Mouse (Mus musculus) CH12.LX (cell line): Measurements from ENCODE around the gene Ryr3. TPM values are rescaled to one million over a fixed set of nuclear protein-coding genes. Genes with fewer than 3 reads are reported as not detected.

ENCODE experiments used
- DNase-seq: peaks from one replicate; pipeline ENCODE4 v3.0.0-alpha.2; 2013; ENCODE audit errors: extremely low read depth
- H3K27ac ChIP-seq: 2 replicates; pipeline ENCODE4 v1.5.1; 2012; ENCODE audit warnings: low read depth, mild to moderate bottlenecking, control low read depth, moderate library complexity; ENCODE audit not compliant: insufficient read depth
- H3K27me3 ChIP-seq: replicated peaks from 2 replicates; pipeline ENCODE3; 2012; ENCODE audit warnings: inconsistent platforms
- H3K36me3 ChIP-seq, 2 experiments: replicated peaks in 1 of 2; 2 replicates each; pipeline versions ENCODE3 to v1.6.1; 2012; ENCODE audit warnings: inconsistent platforms in 1 of 2, low read length in 1 of 2, mild to moderate bottlenecking in 1 of 2, mixed read lengths in 1 of 2, moderate library complexity in 1 of 2; ENCODE audit not compliant: control insufficient read depth in 1 of 2, insufficient read depth in 1 of 2
- H3K4me1 ChIP-seq, 2 experiments: 2 replicates each; pipeline ENCODE4 v1.6.1; 2012; ENCODE audit warnings: inconsistent platforms in 1 of 2, moderate library complexity in 1 of 2; ENCODE audit not compliant: insufficient read depth in 2 of 2, control insufficient read depth in 1 of 2
- H3K4me2 ChIP-seq: 2 replicates; pipeline ENCODE4 v1.6.1; 2012; ENCODE audit warnings: low read depth, mild to moderate bottlenecking, control low read depth; ENCODE audit not compliant: poor library complexity, insufficient read depth, severe bottlenecking
- H3K4me3 ChIP-seq, 3 experiments: fragments of 150-350 bp in 1 of 3; sonication (generic) in 1 of 3; replicated peaks in 1 of 3; 2 replicates each; pipeline versions ENCODE3 to v1.5.1; 2011 to 2012; ENCODE audit warnings: low read depth in 2 of 3, low read length in 2 of 3, mild to moderate bottlenecking in 2 of 3, moderate library complexity in 2 of 3, control low read depth in 1 of 3, improper control_type of control experiment in 1 of 3, inconsistent platforms in 1 of 3, mixed read lengths in 1 of 3; ENCODE audit not compliant: poor library complexity in 1 of 3
- H3K79me2 ChIP-seq: replicated peaks from 2 replicates; pipeline ENCODE4 v1.6.1; 2012; ENCODE audit warnings: mild to moderate bottlenecking, moderate library complexity; ENCODE audit not compliant: control insufficient read depth, poor library complexity, insufficient read depth, severe bottlenecking; ENCODE audit errors: extremely low read depth
- H3K9ac ChIP-seq: 2 replicates; pipeline ENCODE4 v1.6.1; 2012; ENCODE audit warnings: low read depth, mild to moderate bottlenecking, control low read depth, moderate library complexity; ENCODE audit not compliant: insufficient read depth
- H3K9me3 ChIP-seq: replicated peaks from 2 replicates; pipeline ENCODE3; 2012; ENCODE audit warnings: low read length, inconsistent platforms, mixed read lengths
- CHD2 ChIP-seq: IDR thresholded peaks from 2 replicates; pipeline ENCODE4 v1.6.1; 2011; ENCODE audit warnings: low read length, improper control_type of control experiment
- CTCF ChIP-seq, 2 experiments: IDR thresholded peaks in 1 of 2; conservative IDR thresholded peaks in 1 of 2; 2 replicates each; pipeline ENCODE4 v1.5.1; 2011 to 2012; ENCODE audit warnings: low read depth in 2 of 2, low read length in 2 of 2, improper control_type of control experiment in 1 of 2, inconsistent platforms in 1 of 2, mild to moderate bottlenecking in 1 of 2, moderate library complexity in 1 of 2
- E2F4 ChIP-seq: IDR thresholded peaks from 2 replicates; pipeline ENCODE4 v1.6.1; 2011; ENCODE audit warnings: low read depth, low read length, improper control_type of control experiment; ENCODE audit not compliant: insufficient replicate concordance
- EP300 ChIP-seq: IDR thresholded peaks from 2 replicates; pipeline ENCODE4 v1.6.1; 2011; ENCODE audit warnings: low read length, improper control_type of control experiment
- JUND ChIP-seq: conservative IDR thresholded peaks from 2 replicates; pipeline ENCODE4 v1.6.1; 2011; ENCODE audit warnings: low read depth, low read length, improper control_type of control experiment
- KAT2A ChIP-seq: IDR thresholded peaks from 2 replicates; pipeline ENCODE4 v1.6.1; 2012; ENCODE audit warnings: low read length, improper control_type of control experiment, inconsistent platforms; ENCODE audit not compliant: insufficient replicate concordance
- MAZ ChIP-seq: IDR thresholded peaks from 2 replicates; pipeline ENCODE4 v1.6.1; 2012; ENCODE audit warnings: low read depth, mild to moderate bottlenecking, inconsistent platforms, low read length, improper control_type of control experiment, moderate library complexity
- MEF2A ChIP-seq: IDR thresholded peaks from 2 replicates; pipeline ENCODE4 v1.6.1; 2014; ENCODE audit warnings: low read depth, mild to moderate bottlenecking, inconsistent platforms, low read length, improper control_type of control experiment, borderline replicate concordance
- MYC ChIP-seq: IDR thresholded peaks from 2 replicates; pipeline ENCODE4 v1.6.1; 2011; ENCODE audit warnings: low read depth, mild to moderate bottlenecking, improper control_type of control experiment, low read length
- NELFE ChIP-seq: IDR thresholded peaks from 2 replicates; pipeline ENCODE4 v1.6.1; 2011; ENCODE audit warnings: low read depth, low read length, improper control_type of control experiment
- NRF1 ChIP-seq: IDR thresholded peaks from 2 replicates; pipeline ENCODE4 v1.6.1; 2014; ENCODE audit warnings: low read depth, mild to moderate bottlenecking, inconsistent platforms, low read length, improper control_type of control experiment, moderate library complexity
- POLR2A ChIP-seq: IDR thresholded peaks from 2 replicates; pipeline ENCODE4 v1.6.1; 2011; ENCODE audit warnings: low read depth, mild to moderate bottlenecking, improper control_type of control experiment, low read length
- POLR2AphosphoS2 ChIP-seq: IDR thresholded peaks from 2 replicates; pipeline ENCODE4 v1.6.1; 2011; ENCODE audit warnings: low read depth, low read length, improper control_type of control experiment
- RAD21 ChIP-seq: IDR thresholded peaks from 2 replicates; pipeline ENCODE4 v1.6.1; 2011; ENCODE audit warnings: low read depth, mild to moderate bottlenecking, low read length, improper control_type of control experiment, moderate library complexity
- SMC3 ChIP-seq: IDR thresholded peaks from 2 replicates; pipeline ENCODE4 v1.6.1; 2011; ENCODE audit warnings: low read depth, low read length, improper control_type of control experiment
- TCF12 ChIP-seq: IDR thresholded peaks from 2 replicates; pipeline ENCODE4 v1.6.1; 2014; ENCODE audit warnings: low read depth, mild to moderate bottlenecking, inconsistent platforms, low read length, improper control_type of control experiment
- UBTF ChIP-seq: IDR thresholded peaks from 2 replicates; pipeline ENCODE4 v1.6.1; 2012; ENCODE audit warnings: low read depth, mild to moderate bottlenecking, inconsistent platforms, low read length, improper control_type of control experiment, moderate library complexity
- USF1 ChIP-seq: IDR thresholded peaks from 2 replicates; pipeline ENCODE4 v1.6.1; 2014; ENCODE audit warnings: low read depth, mild to moderate bottlenecking, inconsistent platforms, low read length, improper control_type of control experiment
- ZC3H11A ChIP-seq: IDR thresholded peaks from 2 replicates; pipeline ENCODE4 v1.6.1; 2012; ENCODE audit warnings: low read depth, mild to moderate bottlenecking, inconsistent platforms, low read length, improper control_type of control experiment
- ZKSCAN1 ChIP-seq: IDR thresholded peaks from 2 replicates; pipeline ENCODE4 v1.6.1; 2012; ENCODE audit warnings: low read depth, inconsistent platforms, low read length, improper control_type of control experiment, borderline replicate concordance
- ZNF384 ChIP-seq: IDR thresholded peaks from 2 replicates; pipeline ENCODE4 v1.6.1; 2012; ENCODE audit warnings: low read depth, low read length, improper control_type of control experiment, inconsistent platforms
- dilution Hi-C: fragments of 300-500 bp; cut with MboI; formaldehyde crosslinking; loops from 2 replicates; pipeline ENCODE4 v1.14.3; 2020; ENCODE audit warnings: low sequenced_read_pairs; ENCODE audit not compliant: extremely low pct_unique_long_range_greater_than_20kb, extremely low pct_ligation_motif_present
- in situ Hi-C: fragments of 300-500 bp; cut with MboI; formaldehyde crosslinking; loops from 3 replicates; pipeline ENCODE4 v1.14.3; 2019; ENCODE audit warnings: low sequenced_read_pairs, low pct_ligation_motif_present, low pct_unique_long_range_greater_than_20kb, mixed read lengths
- polyA plus RNA-seq: library from polyadenylated mRNA; unstranded; fragments of >175 nt; gene quantifications from 2 replicates; pipeline ENCODE4 v1.2.1, GENCODE M21; 2012; ENCODE audit warnings: low read depth; ENCODE audit not compliant: insufficient read length
- total RNA-seq, 2 experiments: library from RNA; depleted of rRNA; stranded (reverse); fragments of 300-350 nt in 1 of 2; fragments of >200 nt in 1 of 2; gene quantifications; 2 replicates each; pipeline ENCODE4 v1.2.3; 2012 to 2014

Gene Ryr3
- total and polyA plus RNA-seq, 3 experiments: 0.08 to 0.40 (median 0.16) TPM

DNA sequence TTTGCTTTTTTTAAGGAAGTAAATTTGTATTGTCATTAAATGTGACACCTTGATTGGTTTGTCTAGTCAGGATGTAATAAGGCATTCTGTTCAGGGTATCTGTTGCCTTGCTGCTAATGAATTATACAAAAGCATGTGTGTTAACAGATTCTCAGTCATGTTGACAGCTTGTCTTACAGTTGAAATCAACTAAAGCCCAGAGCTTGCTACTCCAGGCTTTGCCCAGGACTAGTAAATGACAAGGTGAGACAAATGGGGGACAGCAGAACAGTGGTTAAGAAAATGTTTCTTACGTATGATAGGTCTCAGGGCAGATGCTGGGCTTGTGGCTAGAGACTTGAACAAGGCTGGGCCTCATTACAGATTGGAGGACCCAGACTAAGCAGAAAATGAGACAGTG lies 20.1 kb upstream of the Ryr3 start:
- dilution Hi-C loops: no loop called here
- in situ Hi-C loops: no loop called here
- Histone ChIP-seq H3K4me2 (no peak overlapping the region), H3K79me2 (no peaks in the 10 kb centered on the region), H3K9me3 (no peaks in the 10 kb centered on the region), H3K4me3 (no peak overlapping the region), H3K36me3 (no peaks in the 10 kb centered on the region), H3K9ac (no peak overlapping the region), H3K27me3 (no peaks in the 10 kb centered on the region), H3K4me1 (no peaks in the 10 kb centered on the region), H3K27ac (no peak overlapping the region)
- no peak for DNase-seq
- TF ChIP-seq ZC3H11A (no peak), RAD21 (no peak), MYC (no peak), CHD2 (no peak), SMC3 (no peak), JUND (no peak)

DNA sequence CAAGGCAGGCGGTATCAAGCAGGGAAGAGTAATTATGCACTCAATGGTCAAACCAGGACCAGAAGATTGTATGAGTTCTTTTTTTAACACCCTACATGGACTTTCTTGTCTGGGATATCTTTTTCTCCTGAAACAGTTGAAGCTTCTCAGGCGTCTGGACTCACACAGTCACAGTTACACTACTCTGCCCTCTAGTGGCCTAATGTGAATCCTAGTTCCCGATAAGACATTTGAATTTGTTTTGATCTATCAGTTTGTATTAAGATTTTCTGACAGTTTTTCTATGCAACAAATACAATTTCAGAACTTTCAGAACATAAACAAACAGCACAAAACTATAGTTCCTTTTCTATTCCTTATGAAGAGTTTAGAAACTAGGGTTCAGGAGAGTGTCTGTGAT lies 17.7 kb upstream of the Ryr3 start:
- no peak for TF ChIP-seq CHD2
- no peak for TF ChIP-seq ZKSCAN1
- no peak for TF ChIP-seq USF1
- TF ChIP-seq NELFE: no peak
- TF ChIP-seq RAD21: peak; percentile 64
- TF ChIP-seq TCF12: no peak
- peak; percentile 47 to 73 for TF ChIP-seq CTCF (conservative IDR thresholded peaks at IDR 0.05 in 1 of 2, IDR thresholded peaks at IDR 0.05 in 1 of 2; ENCODE audit: low read depth in 2 of 2, low read length in 2 of 2)
- TF ChIP-seq UBTF: no peak
- peak; percentile 64 for TF ChIP-seq SMC3
- TF ChIP-seq ZC3H11A: no peak
- no peak for TF ChIP-seq ZNF384
- TF ChIP-seq POLR2AphosphoS2: no peak
- TF ChIP-seq MAZ: no peak
- no peak for TF ChIP-seq MEF2A
- TF ChIP-seq EP300: no peak
- TF ChIP-seq KAT2A: no peak
- no peak for TF ChIP-seq NRF1
- TF ChIP-seq E2F4: no peak
- no peak for TF ChIP-seq POLR2A
- H3K4me2 ChIP-seq: no peak overlapping the region
- H3K4me1 ChIP-seq: no peaks in the 10 kb centered on the region
- dilution Hi-C loops (no loop called here), in situ Hi-C loops (no loop called here)
- no peaks in the 10 kb centered on the region for H3K27me3 ChIP-seq
- no peaks in the 10 kb centered on the region for H3K36me3 ChIP-seq
- H3K27ac ChIP-seq: no peak overlapping the region
- H3K4me3 ChIP-seq: no peak overlapping the region
- DNase-seq: peak; percentile 57
- no peaks in the 10 kb centered on the region for H3K79me2 ChIP-seq
- H3K9ac ChIP-seq: no peak overlapping the region
- no peaks in the 10 kb centered on the region for H3K9me3 ChIP-seq
